Mouse (Mus musculus): ENCODE measurements around the gene Olfml2a. TPM values are rescaled to one million over a fixed set of nuclear protein-coding genes. Genes with fewer than 3 reads are reported as not detected.

The Olfml2a gene
- polyA plus RNA-seq, 1 experiment from 2014 or later: 4.7 TPM

DNA sequence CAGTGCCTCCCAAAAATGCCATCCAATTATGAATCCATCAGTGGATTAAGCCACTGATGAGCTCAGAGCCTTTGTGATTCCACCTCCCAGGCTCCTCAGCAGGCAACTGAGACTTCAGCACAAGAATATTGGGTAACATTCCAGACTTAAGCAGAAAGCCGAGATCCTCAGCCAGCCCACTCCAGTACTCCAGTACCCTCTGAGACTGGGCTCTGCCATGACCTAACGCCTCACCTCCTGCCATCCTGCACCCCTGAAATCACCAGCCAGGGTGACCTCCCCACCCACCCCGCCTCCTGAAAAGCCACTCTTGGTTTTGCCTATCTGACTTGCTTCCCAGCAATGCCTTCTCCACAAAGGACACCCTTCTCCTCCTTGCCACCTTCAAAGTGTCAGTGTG, 5.6 kb downstream of the Olfml2a start:
- no peak for DNase-seq (ENCODE audit: low spot score)

GRCm38 (mm10) chr2:38938007-38938406, 6.2 kb downstream of the Olfml2a start:
- no peak for DNase-seq (ENCODE audit: low spot score)

- peak; percentile 1 for DNase-seq (ENCODE audit: low spot score)
These were observed 7.3 kb downstream of the Olfml2a start for GRCm38 (mm10) chr2:38939047-38939446.

DNA sequence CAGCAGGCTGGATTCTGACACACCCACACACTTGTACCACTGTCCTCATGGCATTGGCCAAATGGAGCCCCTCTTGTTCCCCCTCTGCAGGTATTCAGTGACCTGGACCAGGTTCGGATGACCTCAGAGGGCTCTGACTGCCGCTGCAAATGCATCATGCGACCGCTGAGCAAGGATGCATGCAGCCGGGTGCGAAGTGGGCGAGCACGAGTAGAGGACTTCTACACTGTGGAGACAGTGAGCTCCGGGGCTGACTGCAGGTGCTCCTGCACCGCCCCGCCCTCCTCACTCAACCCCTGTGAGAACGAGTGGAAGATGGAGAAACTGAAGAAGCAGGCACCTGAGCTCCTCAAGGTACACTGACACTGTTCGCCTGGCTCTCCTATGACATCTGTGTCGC, 9.6 kb downstream of the Olfml2a start:
- DNase-seq (ENCODE audit: low spot score): no peak

DNA sequence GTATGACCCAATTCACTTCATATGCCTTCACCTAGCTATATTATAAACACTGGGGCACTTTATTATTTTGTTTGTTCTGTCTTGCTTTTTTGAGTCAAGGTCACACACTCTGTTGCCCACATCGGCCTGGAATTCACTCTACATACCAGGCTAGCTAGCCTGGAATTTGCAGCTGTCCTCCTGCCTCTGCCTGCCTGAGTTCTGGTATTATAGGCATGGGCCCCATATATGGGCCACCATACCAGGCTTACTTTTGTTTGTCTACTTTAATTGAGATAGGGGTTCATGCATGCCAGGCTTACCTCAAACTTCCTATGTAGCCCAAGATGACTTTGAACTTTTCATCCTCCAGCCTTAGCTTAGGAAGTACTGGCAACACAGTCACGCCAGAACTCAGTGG, 10.1 kb downstream of the Olfml2a start:
- peak; percentile 0 for DNase-seq (ENCODE audit: low spot score)

- DNase-seq (ENCODE audit: low spot score): no peak
These were observed 11.4 kb downstream of the Olfml2a start for GRCm38 (mm10) chr2:38943161-38943560.

DNA sequence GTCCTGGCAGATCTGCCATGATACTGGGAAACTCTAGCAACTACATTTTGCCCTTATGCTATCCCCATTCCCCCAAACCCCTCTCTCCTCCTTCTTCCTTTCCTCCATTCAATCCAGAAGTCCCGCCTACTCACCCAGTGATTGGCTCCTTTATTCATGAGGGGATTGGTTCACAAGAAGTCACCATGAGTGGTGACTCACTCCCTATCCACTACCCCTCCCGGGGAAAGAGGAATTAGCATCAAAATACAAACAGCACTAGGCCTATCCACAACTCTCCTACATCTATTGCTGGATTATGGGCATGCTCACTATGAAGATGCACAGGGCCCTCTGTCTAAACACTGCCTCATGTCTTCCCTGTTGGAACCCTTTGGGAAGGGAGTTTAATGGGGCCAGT, 12.2 kb downstream of the Olfml2a start:
- DNase-seq (ENCODE audit: low spot score): no peak

DNA sequence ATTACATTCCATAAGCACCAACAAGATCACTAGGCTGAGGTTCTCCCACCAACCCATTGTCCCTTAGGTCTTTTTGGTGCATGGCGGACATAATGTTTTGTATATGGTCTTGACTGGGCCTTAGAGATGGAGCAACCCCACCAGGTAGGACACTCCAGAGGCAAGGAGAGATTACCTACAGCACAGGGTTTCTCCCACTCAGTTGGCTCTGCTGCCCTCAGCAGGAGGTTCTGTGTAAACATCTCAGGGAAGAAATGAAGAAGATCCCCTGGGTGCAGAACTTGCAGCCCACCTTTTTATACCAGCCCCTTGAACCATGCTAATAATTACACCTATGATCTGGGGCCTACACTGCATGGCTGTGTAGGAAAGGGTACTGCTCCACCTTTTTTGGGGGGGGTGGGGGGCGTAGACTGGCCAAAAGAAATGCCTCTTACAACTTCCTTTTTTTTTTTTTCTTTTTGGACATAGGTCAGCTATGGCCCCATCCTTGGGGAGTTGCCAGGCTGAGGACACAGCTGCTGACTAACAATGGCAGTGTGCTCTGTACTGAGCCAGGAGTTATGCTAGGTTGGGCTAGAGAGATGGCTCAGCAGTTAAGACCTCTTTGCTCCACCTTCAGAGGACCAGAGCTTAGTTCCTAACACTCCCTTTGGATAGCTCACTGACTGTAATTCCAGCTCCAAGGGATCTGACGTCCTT, 12.8 kb downstream of the Olfml2a start:
- DNase-seq (ENCODE audit: low spot score): peak; percentile 1

DNA sequence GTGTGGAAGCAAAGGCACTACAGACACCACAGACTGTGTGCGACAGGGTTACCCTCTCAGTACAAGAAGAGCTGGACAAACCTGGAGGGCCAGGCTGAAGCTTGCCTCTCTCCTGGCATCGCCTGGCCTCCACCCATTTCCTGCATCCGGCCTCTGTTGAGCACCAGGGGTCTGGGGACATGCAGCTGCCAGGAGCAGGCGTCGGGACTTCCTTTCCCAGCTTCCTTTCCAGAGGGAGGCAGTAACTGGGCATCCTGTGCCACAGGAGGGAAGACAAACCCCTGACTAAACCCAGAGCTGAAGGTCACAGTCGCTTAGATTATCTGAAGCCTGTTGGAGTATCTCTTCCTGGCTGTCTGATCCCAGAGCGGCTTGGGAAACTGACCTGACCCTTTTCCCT, 15.8 kb downstream of the Olfml2a start:
- no peak for DNase-seq (ENCODE audit: low spot score)

- no peak for DNase-seq (ENCODE audit: low spot score)
These were observed 18.5 kb downstream of the Olfml2a start for GRCm38 (mm10) chr2:38950281-38950719.

DNA sequence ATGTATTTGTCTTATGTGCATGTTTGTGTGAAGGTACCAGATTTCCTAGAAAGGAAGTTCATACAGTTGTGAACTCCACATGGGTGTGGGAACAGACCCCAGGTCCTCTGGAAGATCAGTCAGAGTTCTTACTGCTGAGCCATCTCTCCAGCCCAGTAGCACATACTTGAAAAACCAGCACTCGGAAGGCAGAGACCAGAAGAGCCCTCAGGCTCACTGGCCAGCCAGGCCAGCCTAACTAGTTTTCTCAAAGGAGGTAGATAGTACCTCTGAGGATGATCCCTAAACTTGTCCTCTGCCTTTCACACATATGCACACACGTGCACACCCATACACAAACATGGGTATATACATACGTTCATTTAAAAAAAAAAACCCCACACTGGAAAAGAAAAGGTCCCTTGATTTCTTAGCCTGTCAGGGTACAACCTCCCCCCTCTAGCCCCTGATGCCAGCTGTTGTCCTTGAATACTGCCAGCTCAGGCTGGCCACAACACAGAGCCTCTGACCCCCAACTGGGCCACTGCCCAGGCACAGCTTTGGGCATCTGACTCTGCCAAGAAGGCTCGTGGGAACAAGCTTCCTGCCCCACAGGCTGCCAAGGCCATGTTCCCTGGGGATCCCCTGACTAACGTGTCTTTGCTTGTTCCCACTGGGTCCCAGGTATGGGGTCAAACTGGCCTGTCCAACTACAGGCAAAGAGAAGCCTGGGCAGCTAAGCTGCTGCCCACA, 21.5 kb downstream of the Olfml2a start:
- DNase-seq (ENCODE audit: low spot score): no peak

DNA sequence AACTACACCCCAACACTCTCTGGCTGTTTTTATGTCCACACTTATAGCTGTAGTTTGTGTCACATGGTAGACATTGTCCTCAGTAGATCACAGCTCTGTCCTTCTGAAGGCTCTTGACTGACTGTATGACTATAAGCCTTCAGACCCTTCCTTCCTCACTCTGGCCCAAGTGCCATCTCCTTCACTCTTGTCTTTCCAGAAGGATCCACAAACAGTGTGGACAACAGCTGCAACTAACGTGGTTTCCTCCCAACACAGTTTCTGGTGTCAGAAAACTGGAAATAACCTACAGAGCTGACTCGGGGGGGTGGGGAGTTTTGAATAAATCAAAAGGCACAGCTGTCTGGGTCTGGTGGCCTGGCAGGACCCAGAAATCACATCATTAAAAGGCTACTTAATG, 24.3 kb downstream of the Olfml2a start:
- no peak for DNase-seq (ENCODE audit: low spot score)

- no peak for DNase-seq (ENCODE audit: low spot score)
These were observed 26.0 kb downstream of the Olfml2a start for GRCm38 (mm10) chr2:38957671-38958223.

DNA sequence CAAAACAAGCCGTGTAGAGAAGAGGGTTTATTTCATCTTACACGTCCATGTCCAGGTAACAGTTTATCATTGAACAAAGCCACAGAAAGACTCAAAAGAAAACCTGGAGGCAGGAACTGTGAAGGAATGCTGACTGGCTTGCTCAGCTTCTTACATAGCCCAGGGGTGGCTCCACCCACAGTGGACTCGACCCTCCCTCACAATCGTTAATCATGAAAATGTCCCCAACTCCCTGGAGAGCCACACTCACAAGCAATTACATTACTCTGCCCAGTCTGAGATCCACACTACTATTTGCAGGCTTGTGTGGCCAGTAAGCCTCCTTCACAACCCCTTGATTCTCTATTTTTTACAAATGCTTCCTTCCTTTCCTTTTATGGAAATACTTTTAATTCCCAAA, 32.4 kb downstream of the Olfml2a start:
- DNase-seq (ENCODE audit: low spot score): no peak

GRCm38 (mm10) chr2:38969650-38970049, 37.9 kb downstream of the Olfml2a start:
- no peak for DNase-seq (ENCODE audit: low spot score)

DNA sequence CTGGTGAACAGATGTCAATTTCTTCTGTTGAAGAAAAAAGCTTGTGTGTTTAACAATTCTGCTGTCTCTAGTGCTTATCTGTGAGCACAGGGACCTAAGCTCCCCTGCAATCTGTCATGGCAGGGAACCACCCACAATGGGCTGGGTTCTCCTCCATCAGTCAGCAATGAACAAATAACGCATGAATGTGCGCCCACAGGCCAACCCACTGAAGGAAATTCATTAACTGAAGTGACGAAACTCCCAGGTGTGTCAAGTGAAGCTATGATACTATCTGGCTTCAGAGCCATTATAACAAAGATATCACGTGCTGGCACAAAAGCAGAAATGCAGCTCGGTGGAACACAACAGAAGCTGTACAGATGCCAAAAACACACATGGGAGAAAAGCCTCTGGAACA, 38.3 kb downstream of the Olfml2a start:
- no peak for DNase-seq (ENCODE audit: low spot score)

- no peak for DNase-seq (ENCODE audit: low spot score)
These were observed 41.4 kb downstream of the Olfml2a start for GRCm38 (mm10) chr2:38973223-38973622.

DNA sequence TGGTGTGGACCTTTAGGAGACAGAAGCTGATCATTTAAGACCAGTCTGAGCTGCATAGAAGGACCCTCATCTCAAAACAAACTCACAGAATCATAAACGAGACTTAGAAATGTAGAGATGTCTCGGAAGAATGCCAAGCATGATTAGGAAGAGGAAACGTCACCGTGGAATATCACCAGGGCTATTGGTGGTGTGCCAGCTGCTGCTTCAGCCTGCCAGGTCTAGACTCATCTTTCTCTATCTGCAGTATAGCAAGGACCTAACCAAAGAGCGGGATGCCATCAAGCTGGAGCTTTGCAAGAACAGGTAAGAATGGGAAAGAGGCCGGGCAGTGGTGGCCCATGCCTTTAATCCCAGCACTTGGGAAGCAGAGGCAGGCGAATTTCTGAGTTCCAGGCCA, 41.9 kb downstream of the Olfml2a start:
- DNase-seq (ENCODE audit: low spot score): no peak

DNA sequence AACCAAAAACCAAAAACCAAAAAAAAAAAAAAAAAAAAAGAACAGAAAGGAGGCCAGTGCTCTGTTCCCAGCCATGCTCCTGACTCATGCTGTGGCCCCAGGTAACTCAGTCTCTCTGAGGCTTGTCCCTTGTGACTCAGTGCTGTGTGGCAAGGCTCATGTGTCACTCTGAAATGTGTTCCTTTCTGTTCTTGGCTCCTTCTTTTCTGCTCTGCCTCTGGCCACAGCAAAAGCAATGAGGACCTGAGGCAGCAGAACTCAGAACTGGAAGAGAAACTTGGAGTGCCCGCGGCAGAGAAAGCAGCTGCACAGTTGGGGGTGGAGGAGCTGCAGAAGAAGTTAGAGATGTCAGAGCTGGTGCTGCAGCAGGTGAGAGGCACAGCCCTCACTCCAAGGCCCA, 42.4 kb downstream of the Olfml2a start:
- DNase-seq (ENCODE audit: low spot score): no peak

GRCm38 (mm10) chr2:38975181-38975580, 43.4 kb downstream of the Olfml2a start:
- DNase-seq (ENCODE audit: low spot score): no peak

DNA sequence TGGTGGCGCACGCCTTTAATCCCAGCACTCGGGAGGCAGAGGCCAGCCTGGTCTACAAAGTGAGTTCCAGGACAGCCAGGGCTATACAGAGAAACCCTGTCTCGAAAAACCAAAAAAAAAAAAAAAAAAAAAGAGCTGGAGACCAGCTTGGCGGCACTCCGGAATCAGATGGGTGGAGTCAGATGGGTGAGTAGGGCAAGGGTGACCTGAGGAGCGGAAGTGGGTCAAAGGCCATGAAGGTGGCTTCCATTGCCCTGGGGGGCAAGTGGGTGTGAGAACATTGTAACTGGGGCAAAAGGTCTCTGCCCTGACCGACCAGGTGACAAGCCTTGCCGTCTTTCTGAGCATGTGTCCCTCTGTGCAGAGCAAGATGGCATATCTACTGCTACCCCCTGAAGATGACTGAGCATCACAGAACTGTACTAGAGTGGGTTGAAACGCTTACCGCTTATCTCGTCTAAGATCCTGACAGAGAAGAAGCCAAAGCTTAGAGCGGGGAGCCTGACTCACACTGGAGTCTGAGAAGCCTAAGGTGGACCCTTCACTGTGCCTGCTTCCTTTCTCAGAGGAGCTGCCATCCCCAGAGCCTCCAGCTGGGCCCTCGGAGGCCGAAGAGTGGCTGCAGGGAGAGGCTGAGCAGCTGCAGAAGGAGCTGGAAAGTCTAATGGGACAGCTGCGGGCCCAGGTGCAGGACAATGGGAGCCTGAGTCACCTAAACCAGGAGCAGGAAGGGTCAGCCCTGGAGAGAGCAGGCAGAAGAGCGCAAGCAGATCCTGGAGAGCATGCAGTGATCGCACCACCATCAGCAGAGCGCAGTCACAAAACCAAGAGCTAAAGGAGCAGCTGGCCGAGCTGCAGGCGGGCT, 44.4 kb downstream of the Olfml2a start:
- no peak for DNase-seq (ENCODE audit: low spot score)

GRCm38 (mm10) chr2:38977837-38978236, 46.1 kb downstream of the Olfml2a start:
- no peak for DNase-seq (ENCODE audit: low spot score)

Measured in thymus, postnatal 0 days (tissue).